Mouse (Mus musculus) neural tube, embryonic 15.5 days (tissue): ENCODE results near the gene Gm20388. TPM values are rescaled to one million over a fixed set of nuclear protein-coding genes. Genes with fewer than 3 reads are reported as not detected.

Source experiments
- ATAC-seq: fragments of 200-750 bp; cut with Nextera tagmentation; 2 replicates; pipeline ENCODE4 v1.8.0; 2017; ENCODE audit warnings: mild to moderate bottlenecking, moderate TSS enrichment, moderate library complexity; ENCODE audit not compliant: low FRiP score
- H3K27ac ChIP-seq: fragments of 300-500 bp; sonication (generic); replicated peaks from 2 replicates; pipeline ENCODE4 v1.5.1; 2015; ENCODE audit warnings: mild to moderate bottlenecking, inconsistent platforms
- H3K27me3 ChIP-seq: fragments of 300-500 bp; sonication (generic); replicated peaks from 2 replicates; pipeline ENCODE4 v1.6.1; 2015; ENCODE audit warnings: inconsistent platforms
- H3K36me3 ChIP-seq: fragments of 300-500 bp; sonication (generic); 2 replicates; pipeline ENCODE4 v1.6.1; 2015; ENCODE audit warnings: inconsistent platforms
- H3K4me1 ChIP-seq: fragments of 300-500 bp; sonication (generic); 2 replicates; pipeline ENCODE4 v1.6.1; 2015; ENCODE audit warnings: inconsistent platforms
- H3K4me2 ChIP-seq: fragments of 300-500 bp; sonication (generic); 2 replicates; pipeline ENCODE4 v1.6.1; 2015; ENCODE audit warnings: inconsistent platforms, mild to moderate bottlenecking, moderate library complexity
- H3K4me3 ChIP-seq: fragments of 300-500 bp; sonication (generic); replicated peaks from 2 replicates; pipeline ENCODE4 v1.5.1; 2015; ENCODE audit warnings: mild to moderate bottlenecking, inconsistent platforms
- H3K9ac ChIP-seq: fragments of 300-500 bp; sonication (generic); replicated peaks from 2 replicates; pipeline ENCODE4 v1.6.1; 2015; ENCODE audit warnings: mild to moderate bottlenecking, inconsistent platforms
- H3K9me3 ChIP-seq: fragments of 300-500 bp; sonication (generic); replicated peaks from 2 replicates; pipeline ENCODE4 v1.6.1; 2016; ENCODE audit warnings: inconsistent platforms
- WGBS: fragments of 180-500 bp; shearing (Covaris S2); methylation state at CpG from one replicate; pipeline ENCODE4 v1.1.7; 2015; ENCODE audit warnings: mixed read lengths; 5-methylcytosine and 5-hydroxymethylcytosine counted together
- polyA plus RNA-seq: library from polyadenylated mRNA; unstranded; fragments of >200 nt; fragmentation: Nextera tagmentation; extraction: Ambion mirVana; gene quantifications from 2 replicates; pipeline ENCODE4 v1.2.1, GENCODE M21; 2015

Gm20388 gene
- polyA plus RNA-seq, 1 experiment from 2014 or later: not detected

- no peaks in the 10 kb centered on the region for H3K9me3 ChIP-seq
- WGBS: 89% methylated on average over 5 of the region's 5 CpGs
- H3K9ac ChIP-seq: no peak overlapping the region
- peaks cover 9% of the 10 kb centered on the region; the same call in 1 of the 2 replicates for H3K36me3 ChIP-seq
- H3K4me3 ChIP-seq: no peak overlapping the region
- ATAC-seq: no peak
- H3K4me2 ChIP-seq: no peak overlapping the region
- H3K27me3 ChIP-seq: no peaks in the 10 kb centered on the region
- peaks cover 3% of the 10 kb centered on the region for H3K4me1 ChIP-seq
- H3K27ac ChIP-seq: no peak overlapping the region
Measured at GRCm38 (mm10) chr8:120162404-120162752, 251.7 kb downstream of the Gm20388 start.

- Histone ChIP-seq H3K9me3 (no peaks in the 10 kb centered on the region), H3K4me1 (peaks cover 13% of the 10 kb centered on the region), H3K4me3 (no peak overlapping the region), H3K27me3 (no peaks in the 10 kb centered on the region), H3K9ac (no peak overlapping the region), H3K27ac (no peak overlapping the region), H3K4me2 (no peak overlapping the region), H3K36me3 (peaks cover 9% of the 10 kb centered on the region; the same call in 1 of the 2 replicates)
- WGBS: 71% methylated on average over 8 of the region's 8 CpGs
- ATAC-seq: no peak
Measured at GRCm38 (mm10) chr8:120163376-120163775, 252.7 kb downstream of the Gm20388 start.

- Histone ChIP-seq H3K27ac (no peak overlapping the region), H3K27me3 (no peaks in the 10 kb centered on the region), H3K4me3 (no peak overlapping the region), H3K9ac (no peak overlapping the region), H3K4me1 (peaks cover 16% of the 10 kb centered on the region), H3K9me3 (no peaks in the 10 kb centered on the region), H3K4me2 (no peak overlapping the region), H3K36me3 (peaks cover 9% of the 10 kb centered on the region; the same call in 1 of the 2 replicates)
- 91% methylated on average over 5 of the region's 5 CpGs for WGBS
- ATAC-seq: no peak
Measured at GRCm38 (mm10) chr8:120164026-120164425, 253.4 kb downstream of the Gm20388 start.

- Histone ChIP-seq H3K9me3 (no peaks in the 10 kb centered on the region), H3K4me2 (no peak overlapping the region), H3K4me1 (peaks cover 16% of the 10 kb centered on the region), H3K9ac (no peak overlapping the region), H3K27ac (no peak overlapping the region), H3K27me3 (0 out of 2 replicates have a peak, but pooled peaks cover 4% of the 10 kb centered on the region), H3K36me3 (peaks cover 4% of the 10 kb centered on the region; the same call in 1 of the 2 replicates), H3K4me3 (no peak overlapping the region)
- no peak for ATAC-seq
- 72% methylated on average over 8 of the region's 8 CpGs for WGBS
Measured at GRCm38 (mm10) chr8:120167136-120167535, 256.5 kb downstream of the Gm20388 start.

GRCm38 (mm10) chr8:120167821-120168220 lies 257.2 kb downstream of the Gm20388 start:
- Histone ChIP-seq H3K27me3 (0 out of 2 replicates have a peak, but pooled peaks cover 4% of the 10 kb centered on the region), H3K36me3 (peaks cover 2% of the 10 kb centered on the region; the same call in 1 of the 2 replicates), H3K4me3 (no peak overlapping the region), H3K4me2 (peak overlapping the region; percentile 26), H3K4me1 (peaks cover 16% of the 10 kb centered on the region), H3K27ac (peak overlapping the region; percentile 37), H3K9ac (no peak overlapping the region), H3K9me3 (no peaks in the 10 kb centered on the region)
- 0 out of 2 replicates have a peak, but pooled peaks have one; percentile 40 for ATAC-seq
- WGBS: 15% methylated on average over 4 of the region's 5 CpGs

- ATAC-seq: no peak
- Histone ChIP-seq H3K4me1 (peaks cover 16% of the 10 kb centered on the region), H3K27ac (no peak overlapping the region), H3K36me3 (no peaks in the 10 kb centered on the region), H3K9me3 (no peaks in the 10 kb centered on the region), H3K9ac (no peak overlapping the region), H3K27me3 (peaks cover 4% of the 10 kb centered on the region; the same call in 1 of the 2 replicates), H3K4me2 (no peak overlapping the region), H3K4me3 (no peak overlapping the region)
- WGBS: 64% methylated on average over 8 of the region's 8 CpGs
Measured at GRCm38 (mm10) chr8:120169119-120169518, 258.5 kb downstream of the Gm20388 start.

- no peaks in the 10 kb centered on the region for H3K36me3 ChIP-seq
- no peak for ATAC-seq
- no peak overlapping the region for H3K4me2 ChIP-seq
- H3K9me3 ChIP-seq: no peaks in the 10 kb centered on the region
- H3K4me3 ChIP-seq: no peak overlapping the region
- H3K4me1 ChIP-seq: peaks cover 28% of the 10 kb centered on the region
- peaks cover 10% of the 10 kb centered on the region; the same call in 1 of the 2 replicates for H3K27me3 ChIP-seq
- no peak overlapping the region for H3K27ac ChIP-seq
- no peak overlapping the region for H3K9ac ChIP-seq
- WGBS: 96% methylated on average over 1 of the region's 1 CpGs
Measured at GRCm38 (mm10) chr8:120173195-120173594, 262.6 kb downstream of the Gm20388 start.

- 57% methylated on average over 18 of the region's 18 CpGs for WGBS
- Histone ChIP-seq H3K9me3 (no peaks in the 10 kb centered on the region), H3K4me2 (no peak overlapping the region), H3K36me3 (no peaks in the 10 kb centered on the region), H3K4me3 (no peak overlapping the region), H3K4me1 (peaks cover 38% of the 10 kb centered on the region), H3K9ac (no peak overlapping the region), H3K27ac (no peak overlapping the region), H3K27me3 (peaks cover 10% of the 10 kb centered on the region; the same call in 1 of the 2 replicates)
- ATAC-seq: no peak
Measured at GRCm38 (mm10) chr8:120174606-120175005, 264.0 kb downstream of the Gm20388 start.

GRCm38 (mm10) chr8:120176605-120177004 lies 266.0 kb downstream of the Gm20388 start:
- peak overlapping the region; percentile 47 for H3K4me2 ChIP-seq
- no peak overlapping the region for H3K4me3 ChIP-seq
- H3K9ac ChIP-seq: no peak overlapping the region
- peak overlapping the region; percentile 77 for H3K27ac ChIP-seq
- H3K9me3 ChIP-seq: no peaks in the 10 kb centered on the region
- no peaks in the 10 kb centered on the region for H3K36me3 ChIP-seq
- peaks cover 50% of the 10 kb centered on the region for H3K4me1 ChIP-seq
- peaks cover 5% of the 10 kb centered on the region; the same call in 1 of the 2 replicates for H3K27me3 ChIP-seq
- ATAC-seq: no peak
- 11% methylated on average over 4 of the region's 4 CpGs for WGBS

GRCm38 (mm10) chr8:120177318-120178123 lies 266.9 kb downstream of the Gm20388 start, which contains the start of gene Fam92b:
Gene Fam92b (minus strand): TSS chr8:120177466.
- Histone ChIP-seq H3K27ac (peak within 1 kb of the TSS; percentile 77), H3K36me3 (no peaks in the 10 kb centered on the region), H3K27me3 (peaks cover 5% of the 10 kb centered on the region; the same call in 1 of the 2 replicates), H3K9ac (no peak within 1 kb of the TSS), H3K4me1 (peaks cover 50% of the 10 kb centered on the region), H3K4me3 (0 out of 2 replicates have a peak within 1 kb of the TSS, but pooled peaks have one; percentile 6), H3K4me2 (peak within 1 kb of the TSS; percentile 47), H3K9me3 (no peaks in the 10 kb centered on the region)
- ATAC-seq: peak; percentile 76
- WGBS: 2% methylated on average over 20 of the region's 26 CpGs

- Histone ChIP-seq H3K27me3 (peaks cover 5% of the 10 kb centered on the region; the same call in 1 of the 2 replicates), H3K9me3 (no peaks in the 10 kb centered on the region), H3K4me3 (no peak overlapping the region), H3K4me1 (peaks cover 50% of the 10 kb centered on the region), H3K27ac (peak overlapping the region; percentile 41; the same call in 1 of the 2 replicates), H3K4me2 (peak overlapping the region; percentile 47), H3K9ac (no peak overlapping the region), H3K36me3 (no peaks in the 10 kb centered on the region)
- 3% methylated on average over 10 of the region's 10 CpGs for WGBS
- no peak for ATAC-seq
Measured at GRCm38 (mm10) chr8:120178124-120178514, 267.5 kb downstream of the Gm20388 start.

GRCm38 (mm10) chr8:120179027-120179431 lies 268.4 kb downstream of the Gm20388 start:
- H3K4me1 ChIP-seq: peaks cover 51% of the 10 kb centered on the region
- under 1% methylated on average over 10 of the region's 10 CpGs for WGBS
- peak; percentile 72 for ATAC-seq
- H3K4me2 ChIP-seq: peak overlapping the region; percentile 55
- peak overlapping the region; percentile 25 for H3K4me3 ChIP-seq
- H3K27me3 ChIP-seq: peaks cover 5% of the 10 kb centered on the region; the same call in 1 of the 2 replicates
- no peaks in the 10 kb centered on the region for H3K36me3 ChIP-seq
- H3K9ac ChIP-seq: no peak overlapping the region
- H3K9me3 ChIP-seq: no peaks in the 10 kb centered on the region
- H3K27ac ChIP-seq: peak overlapping the region; percentile 63
